Mouse (Mus musculus) heart, postnatal 0 days (tissue): Measurements from ENCODE around the gene Syf2. TPM values are rescaled to one million over a fixed set of nuclear protein-coding genes. Genes with fewer than 3 reads are reported as not detected.

Experiments used
- ATAC-seq: fragments of 200-750 bp; cut with Nextera tagmentation; 2 replicates; pipeline ENCODE4 v1.8.0; 2017; ENCODE audit warnings: low read depth, moderate number of reproducible peaks, moderate library complexity; ENCODE audit not compliant: insufficient read depth
- DNase-seq: peaks from one replicate; pipeline ENCODE4 v3.0.0-alpha.2; 2016; ENCODE audit warnings: low spot score
- H3K27ac ChIP-seq: fragments of 300-500 bp; sonication (generic); 2 replicates; pipeline ENCODE4 v1.5.1; 2014; ENCODE audit warnings: low read depth, mild to moderate bottlenecking
- H3K27me3 ChIP-seq: fragments of 300-500 bp; sonication (generic); 2 replicates; pipeline ENCODE4 v1.6.1; 2014; ENCODE audit warnings: low read length, mixed read lengths; ENCODE audit not compliant: control insufficient read depth, insufficient read depth
- H3K36me3 ChIP-seq: fragments of 300-500 bp; sonication (generic); replicated peaks from 2 replicates; pipeline ENCODE4 v1.6.1; 2014; ENCODE audit warnings: low read length, mixed read lengths; ENCODE audit not compliant: control insufficient read depth, insufficient read depth
- H3K4me1 ChIP-seq: fragments of 300-500 bp; sonication (generic); 2 replicates; pipeline ENCODE4 v1.6.1; 2014; ENCODE audit warnings: antibody characterized with exemption; ENCODE audit not compliant: control insufficient read depth, insufficient read depth
- H3K4me2 ChIP-seq: fragments of 300-500 bp; sonication (generic); 2 replicates; pipeline ENCODE4 v1.6.1; 2014; ENCODE audit warnings: low read depth, mild to moderate bottlenecking, low read length, moderate library complexity
- H3K4me3 ChIP-seq: fragments of 300-500 bp; sonication (generic); 2 replicates; pipeline ENCODE4 v1.5.1; 2014; ENCODE audit warnings: low read depth, low read length
- H3K9ac ChIP-seq: fragments of 300-500 bp; sonication (generic); replicated peaks from 2 replicates; pipeline ENCODE4 v1.6.1; 2014; ENCODE audit warnings: low read depth, low read length, mixed read lengths
- H3K9me3 ChIP-seq: fragments of 300-500 bp; sonication (generic); replicated peaks from 2 replicates; pipeline ENCODE4 v1.6.1; 2016; ENCODE audit warnings: low read length; ENCODE audit not compliant: control insufficient read depth
- CTCF ChIP-seq: IDR thresholded peaks from 2 replicates; pipeline ENCODE4 v1.5.1; 2016; ENCODE audit warnings: antibody characterized with exemption, control low read depth, low read depth
- EP300 ChIP-seq: IDR thresholded peaks from 2 replicates; pipeline ENCODE4 v1.6.1; 2016; ENCODE audit warnings: antibody characterized with exemption, low read depth
- WGBS: fragments of 180-500 bp; shearing (Covaris S2); extraction: QIAGEN DNeasy Blood & Tissue Kit; methylation state at CpG from one replicate; pipeline ENCODE4 v1.1.7; 2014; 5-methylcytosine and 5-hydroxymethylcytosine counted together
- polyA plus RNA-seq: library from polyadenylated mRNA; unstranded; fragments of >200 nt; fragmentation: Nextera tagmentation; extraction: Ambion mirVana; gene quantifications from 2 replicates; pipeline ENCODE4 v1.2.1, GENCODE M21; 2015
- total RNA-seq: library from RNA; depleted of rRNA; stranded (reverse); fragments of >200 nt; gene quantifications from 2 replicates; pipeline ENCODE4 v1.2.3, GENCODE M21; 2014; ENCODE audit warnings: low replicate concordance

Gene Syf2
- total and polyA plus RNA-seq, 2 experiments from 2014 or later = 19.5 to 66.8 TPM

- Histone ChIP-seq H3K27ac (no peak overlapping the region), H3K4me2 (no peak overlapping the region), H3K9me3 (no peaks in the 10 kb centered on the region), H3K4me1 (peaks cover 3% of the 10 kb centered on the region), H3K27me3 (no peaks in the 10 kb centered on the region), H3K4me3 (no peak overlapping the region), H3K36me3 (peaks cover 6% of the 10 kb centered on the region), H3K9ac (no peak overlapping the region)
- WGBS = 90% methylated on average over 6 of the region's 6 CpGs
- DNase-seq = no peak
- ATAC-seq = no peak
- TF ChIP-seq EP300 (no peak), CTCF (no peak)
These were observed 10.1 kb upstream of the Syf2 start for GRCm38 (mm10) chr4:134920631-134921030.

GRCm38 (mm10) chr4:134921703-134922102 lies 9.0 kb upstream of the Syf2 start:
- peaks cover 3% of the 10 kb centered on the region for H3K4me1 ChIP-seq
- ATAC-seq (no peak), DNase-seq (no peak)
- WGBS = 92% methylated on average over 4 of the region's 4 CpGs
- H3K27ac ChIP-seq = no peak overlapping the region
- H3K4me2 ChIP-seq = no peak overlapping the region
- no peak overlapping the region for H3K4me3 ChIP-seq
- peaks cover 17% of the 10 kb centered on the region for H3K36me3 ChIP-seq
- no peak overlapping the region for H3K9ac ChIP-seq
- H3K27me3 ChIP-seq = no peaks in the 10 kb centered on the region
- H3K9me3 ChIP-seq = no peaks in the 10 kb centered on the region
- TF ChIP-seq EP300 = no peak
- TF ChIP-seq CTCF = no peak

- ATAC-seq (no peak), DNase-seq (peak; percentile 54)
- H3K4me1 ChIP-seq = peaks cover 3% of the 10 kb centered on the region
- peak overlapping the region; percentile 84 for H3K4me2 ChIP-seq
- TF ChIP-seq CTCF (no peak), EP300 (no peak)
- peak overlapping the region; percentile 78 for H3K9ac ChIP-seq
- WGBS = 47% methylated on average over 10 of the region's 10 CpGs
- peak overlapping the region; percentile 93 for H3K27ac ChIP-seq
- H3K27me3 ChIP-seq = no peaks in the 10 kb centered on the region
- peaks cover 23% of the 10 kb centered on the region for H3K36me3 ChIP-seq
- no peaks in the 10 kb centered on the region for H3K9me3 ChIP-seq
- H3K4me3 ChIP-seq = peak overlapping the region; percentile 96
These were observed 8.4 kb upstream of the Syf2 start for GRCm38 (mm10) chr4:134922111-134922924.

GRCm38 (mm10) chr4:134922925-134923244 lies 7.8 kb upstream of the Syf2 start:
- peak; percentile 66 for DNase-seq
- H3K9ac ChIP-seq = peak overlapping the region; percentile 78
- H3K27me3 ChIP-seq = no peaks in the 10 kb centered on the region
- peak overlapping the region; percentile 96 for H3K4me3 ChIP-seq
- no peaks in the 10 kb centered on the region for H3K9me3 ChIP-seq
- H3K4me2 ChIP-seq = peak overlapping the region; percentile 84
- peak; percentile 65 for ATAC-seq
- WGBS = under 1% methylated on average over 13 of the region's 13 CpGs
- H3K27ac ChIP-seq = peak overlapping the region; percentile 93
- peaks cover 29% of the 10 kb centered on the region for H3K36me3 ChIP-seq
- TF ChIP-seq EP300 (no peak; the same call in 1 of the 2 replicates), CTCF (no peak)
- peaks cover 3% of the 10 kb centered on the region for H3K4me1 ChIP-seq

GRCm38 (mm10) chr4:134923258-134924018 lies 7.3 kb upstream of the Syf2 start, which contains the start of gene Rsrp1:
Gene Rsrp1, plus strand, starts transcription at chr4:134923592.
- H3K27ac ChIP-seq = peak within 1 kb of the TSS; percentile 98
- peaks cover 34% of the 10 kb centered on the region for H3K36me3 ChIP-seq
- H3K9ac ChIP-seq = peak within 1 kb of the TSS; percentile 99
- under 1% methylated on average over 64 of the region's 64 CpGs for WGBS
- peak within 1 kb of the TSS; percentile 96 for H3K4me3 ChIP-seq
- H3K9me3 ChIP-seq = no peaks in the 10 kb centered on the region
- no peaks in the 10 kb centered on the region for H3K27me3 ChIP-seq
- peak within 1 kb of the TSS; percentile 84 for H3K4me2 ChIP-seq
- peaks cover 3% of the 10 kb centered on the region for H3K4me1 ChIP-seq
- ATAC-seq (peak; percentile 93), DNase-seq (peak; percentile 99)
- peak; percentile 70; the same call in 1 of the 2 replicates for TF ChIP-seq EP300
- no peak for TF ChIP-seq CTCF
